Mouse (Mus musculus) urinary bladder, adult 18-20 months (tissue): ENCODE data around the gene Fstl4.

ENCODE experiments used
- DNase-seq, 2 experiments: peaks; one replicate each; pipeline ENCODE4 v3.0.0; 2022; ENCODE audit warnings: low spot score in 2 of 2, mixed read lengths in 2 of 2

The Fstl4 gene

DNA sequence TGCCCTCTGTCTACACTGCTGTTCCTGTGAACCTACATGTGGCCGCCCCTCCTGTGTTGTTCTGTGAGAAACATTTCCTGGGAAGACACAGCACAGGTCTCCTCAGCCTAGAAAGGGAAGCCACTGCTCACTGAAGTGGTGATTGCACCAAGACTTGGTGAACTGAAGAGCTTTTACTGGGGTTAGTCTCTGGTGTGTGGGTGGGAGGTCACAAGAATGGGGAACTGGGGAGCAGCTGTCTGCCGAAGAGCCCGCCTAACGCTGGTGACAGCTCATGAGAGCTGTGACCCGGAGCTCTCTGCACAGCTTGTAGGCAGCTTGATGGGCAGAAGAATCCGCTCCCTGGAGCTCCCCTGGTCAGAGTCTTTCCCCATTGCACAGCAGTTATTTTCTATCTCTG lies 260.0 kb downstream of the Fstl4 start:
- DNase-seq, result no peak

GRCm38 (mm10) chr11:53025686-53026085 lies 261.3 kb downstream of the Fstl4 start:
- no peak for DNase-seq

- DNase-seq, result no peak
Measured at GRCm38 (mm10) chr11:53028421-53029168, 264.2 kb downstream of the Fstl4 start.

GRCm38 (mm10) chr11:53031777-53032176 lies 267.3 kb downstream of the Fstl4 start:
- peak; percentile 6 to 13 for DNase-seq

- peak; percentile 33 to 70 for DNase-seq
Measured at GRCm38 (mm10) chr11:53032336-53032735, 267.9 kb downstream of the Fstl4 start.

GRCm38 (mm10) chr11:53035414-53035813 lies 271.0 kb downstream of the Fstl4 start:
- no peak for DNase-seq

DNA sequence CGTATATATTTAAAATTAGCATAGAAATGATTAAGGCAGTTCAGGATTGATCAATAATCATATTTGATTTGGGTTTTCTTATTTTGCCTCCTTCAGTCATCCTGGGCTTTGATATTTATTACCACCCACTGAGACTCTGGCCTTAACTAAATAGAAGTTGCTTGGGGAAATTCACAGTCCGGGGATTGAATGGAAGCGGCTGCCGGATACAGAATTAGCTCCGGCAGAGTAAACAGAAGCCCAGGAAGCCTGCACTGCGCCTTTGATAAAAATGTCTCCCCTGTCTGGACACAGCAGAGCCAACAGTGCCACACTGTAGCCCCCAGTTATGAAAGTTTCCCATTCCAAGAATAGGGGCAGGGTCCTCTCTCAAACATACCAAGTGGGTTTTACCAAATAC lies 282.4 kb downstream of the Fstl4 start:
- no peak for DNase-seq

GRCm38 (mm10) chr11:53054151-53054550 lies 289.7 kb downstream of the Fstl4 start:
- no peak for DNase-seq

DNA sequence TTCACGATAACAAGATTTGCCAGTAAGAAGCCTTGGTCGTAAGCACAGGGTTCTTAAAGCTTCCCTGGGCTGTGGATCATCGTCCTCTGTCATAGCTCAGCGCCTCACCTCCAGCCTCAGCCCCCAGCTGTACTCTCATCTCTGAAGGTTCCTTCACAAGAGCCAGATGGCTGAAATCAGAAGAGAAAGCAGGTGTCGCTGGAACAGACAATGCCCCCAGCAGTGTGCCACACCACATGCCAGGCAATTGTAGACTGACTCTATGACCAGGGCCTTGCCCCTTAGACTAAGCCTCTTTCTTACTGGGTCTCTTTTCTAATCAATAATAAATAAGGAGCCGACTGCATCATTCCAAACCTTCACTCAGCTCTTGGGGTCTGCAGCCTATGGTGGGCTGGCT lies 291.5 kb downstream of the Fstl4 start:
- DNase-seq, result no peak

- no peak for DNase-seq
Measured at GRCm38 (mm10) chr11:53056781-53057180, 292.3 kb downstream of the Fstl4 start.

DNA sequence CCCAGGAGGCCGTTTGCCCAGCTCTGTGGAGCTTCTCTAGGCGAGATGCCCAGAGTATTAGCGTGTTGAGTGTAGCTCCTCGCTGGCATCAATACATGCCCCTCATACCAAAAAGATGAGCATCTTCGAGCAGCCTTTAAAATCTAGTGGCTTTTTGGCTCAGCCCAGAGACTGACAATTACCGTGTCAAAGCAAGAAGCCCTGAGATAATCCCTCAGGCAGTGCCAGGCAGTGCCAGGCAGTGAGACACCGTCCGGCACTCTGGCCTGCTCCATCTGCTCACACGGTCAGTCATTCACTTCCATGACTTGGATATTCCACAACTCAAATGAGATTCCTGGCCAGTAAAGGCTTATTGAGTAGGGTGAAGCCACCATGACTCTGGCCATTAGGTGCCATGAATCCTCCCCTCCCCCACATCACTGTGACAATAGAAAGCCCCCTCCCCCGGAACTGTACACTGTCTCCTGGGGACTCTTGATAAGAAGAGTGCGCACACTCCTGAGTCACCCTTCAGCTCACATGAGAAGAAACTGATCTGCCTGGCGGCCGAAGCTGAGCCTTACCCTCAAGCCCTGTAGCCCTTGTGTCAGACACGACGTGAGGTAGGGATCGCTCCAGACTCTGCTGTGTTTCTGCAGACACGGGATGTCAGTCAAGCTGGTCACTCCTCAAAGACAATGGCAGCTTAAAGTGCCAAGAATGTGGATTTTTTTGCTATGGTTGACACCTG lies 293.6 kb downstream of the Fstl4 start:
- no peak for DNase-seq

DNA sequence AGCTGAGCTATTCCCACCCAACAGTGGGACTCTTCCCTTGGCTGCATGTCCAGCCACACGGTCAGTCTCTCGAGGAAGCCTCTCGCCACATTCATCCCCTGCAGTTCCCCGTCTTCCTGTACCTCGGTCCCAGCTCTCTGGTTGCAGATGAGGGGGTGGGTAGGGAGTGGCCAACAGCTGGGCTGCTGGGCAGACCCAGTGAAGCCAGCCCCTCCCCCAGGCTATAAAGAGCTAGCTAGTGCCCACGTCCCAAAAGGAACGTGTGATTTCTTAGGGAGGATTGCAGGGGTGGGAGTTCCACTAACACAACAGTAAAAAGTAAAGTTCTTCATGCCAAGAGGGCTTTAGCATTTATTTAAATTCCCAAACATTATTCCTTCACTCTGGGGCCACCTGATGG lies 294.1 kb downstream of the Fstl4 start:
- no peak for DNase-seq

GRCm38 (mm10) chr11:53067699-53068478 lies 303.5 kb downstream of the Fstl4 start:
- no peak for DNase-seq

GRCm38 (mm10) chr11:53068479-53069065 lies 304.1 kb downstream of the Fstl4 start:
- no peak for DNase-seq

DNA sequence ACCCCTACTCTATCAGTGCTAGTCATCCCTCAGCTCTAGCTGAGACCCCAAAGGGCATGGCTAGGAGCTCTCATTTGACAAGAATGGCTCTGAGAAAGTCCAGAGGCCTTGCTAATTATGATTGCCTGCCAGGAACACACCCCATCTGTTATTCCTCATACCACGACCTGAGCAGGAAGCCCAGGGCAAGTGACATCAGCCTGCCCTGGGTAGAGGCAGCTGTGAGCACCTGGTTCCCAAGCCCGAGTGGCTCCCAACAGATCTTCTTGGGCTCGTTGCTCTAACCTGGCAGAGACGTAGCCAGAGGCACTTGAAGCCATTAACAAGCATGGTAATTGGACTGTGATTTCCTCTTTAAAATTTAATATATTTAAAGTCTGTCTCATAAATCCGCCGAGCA lies 305.3 kb downstream of the Fstl4 start:
- DNase-seq, result no peak

DNA sequence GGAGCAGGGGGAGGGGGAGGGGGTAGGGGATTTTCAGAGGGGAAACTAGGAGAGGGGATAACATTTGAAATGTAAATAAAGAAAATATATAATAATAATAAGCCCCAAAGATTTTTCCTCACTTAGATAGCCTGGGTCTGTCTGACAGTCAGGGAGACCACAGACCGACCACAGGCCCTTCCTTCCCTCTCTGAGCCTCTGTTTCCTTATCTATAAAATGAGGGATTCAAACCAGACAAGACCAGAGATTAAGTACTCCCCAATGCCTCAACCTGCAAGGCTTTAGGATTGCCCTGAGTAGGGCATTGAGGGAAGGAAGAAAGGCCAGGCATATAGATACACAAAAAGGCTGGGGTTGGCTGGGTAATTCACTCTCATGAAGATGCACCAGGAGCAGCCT lies 307.2 kb downstream of the Fstl4 start:
- DNase-seq, result no peak

GRCm38 (mm10) chr11:53077641-53078040 lies 313.2 kb downstream of the Fstl4 start:
- no peak for DNase-seq

DNA sequence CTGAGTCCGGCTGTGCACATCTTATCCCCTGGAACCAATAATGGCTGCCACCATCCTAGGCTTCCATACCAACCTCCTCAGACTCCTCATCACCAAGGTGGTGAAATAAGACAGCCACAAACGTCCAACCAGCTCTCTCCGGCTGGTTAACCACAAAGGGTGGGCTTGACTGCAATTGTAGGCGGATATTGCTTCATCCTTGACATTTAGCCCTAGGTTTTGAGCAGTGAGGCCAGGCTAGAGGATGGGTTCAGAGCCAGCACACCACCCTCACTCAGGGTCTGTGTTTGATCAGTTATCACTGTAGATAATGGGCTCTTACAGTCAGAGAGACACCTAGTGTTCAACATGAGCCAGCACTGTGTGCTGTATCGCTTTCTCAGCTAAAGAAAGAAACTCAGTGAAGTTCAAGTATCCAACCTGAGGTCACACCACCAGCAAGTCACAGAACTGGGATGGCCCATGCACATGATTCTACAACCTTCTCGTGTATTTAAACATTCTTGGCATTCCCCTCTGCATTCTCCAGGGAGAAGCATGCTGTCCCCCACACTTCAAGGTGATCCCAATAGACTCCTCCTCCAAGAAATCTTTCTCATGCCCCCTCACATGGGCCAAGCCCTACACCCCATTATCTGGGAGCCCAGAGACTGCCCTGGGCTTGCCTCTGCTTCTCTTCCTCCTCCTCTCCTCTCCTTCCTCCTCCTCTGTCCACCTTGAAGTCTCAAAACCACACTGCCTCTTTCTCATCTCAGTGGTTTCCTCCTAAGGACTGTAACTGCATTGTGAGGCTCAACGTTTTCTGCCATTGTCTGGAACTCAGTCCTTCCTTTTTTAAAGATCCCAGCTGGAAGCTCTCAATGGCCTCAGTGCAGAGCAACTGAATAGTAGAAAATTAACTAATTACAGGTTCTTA lies 314.2 kb downstream of the Fstl4 start:
- no peak for DNase-seq

DNA sequence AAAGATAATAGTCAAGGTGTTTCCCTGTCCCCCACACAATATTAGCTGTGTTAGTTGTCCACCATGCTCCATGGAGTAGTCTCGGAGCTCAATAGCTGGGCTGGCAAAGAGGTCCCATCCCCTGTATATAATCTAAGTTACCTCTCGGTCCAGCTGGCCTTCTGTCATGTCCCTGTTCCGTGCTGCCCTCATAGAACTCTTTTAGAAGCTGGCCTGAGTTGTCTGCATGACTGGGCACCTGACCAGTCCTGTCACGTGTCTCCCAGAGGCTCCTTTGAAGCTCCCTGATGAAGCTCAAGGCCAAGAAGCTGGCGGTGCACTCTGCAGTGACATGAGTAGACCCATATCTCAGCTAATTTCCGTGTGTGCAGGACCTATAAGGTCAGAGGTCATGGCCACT lies 316.9 kb downstream of the Fstl4 start:
- no peak for DNase-seq

GRCm38 (mm10) chr11:53085367-53085766 lies 320.9 kb downstream of the Fstl4 start:
- no peak for DNase-seq
